Comparison of ENCODE assay signal across 8 mouse cellular contexts in the genomic region with DNA sequence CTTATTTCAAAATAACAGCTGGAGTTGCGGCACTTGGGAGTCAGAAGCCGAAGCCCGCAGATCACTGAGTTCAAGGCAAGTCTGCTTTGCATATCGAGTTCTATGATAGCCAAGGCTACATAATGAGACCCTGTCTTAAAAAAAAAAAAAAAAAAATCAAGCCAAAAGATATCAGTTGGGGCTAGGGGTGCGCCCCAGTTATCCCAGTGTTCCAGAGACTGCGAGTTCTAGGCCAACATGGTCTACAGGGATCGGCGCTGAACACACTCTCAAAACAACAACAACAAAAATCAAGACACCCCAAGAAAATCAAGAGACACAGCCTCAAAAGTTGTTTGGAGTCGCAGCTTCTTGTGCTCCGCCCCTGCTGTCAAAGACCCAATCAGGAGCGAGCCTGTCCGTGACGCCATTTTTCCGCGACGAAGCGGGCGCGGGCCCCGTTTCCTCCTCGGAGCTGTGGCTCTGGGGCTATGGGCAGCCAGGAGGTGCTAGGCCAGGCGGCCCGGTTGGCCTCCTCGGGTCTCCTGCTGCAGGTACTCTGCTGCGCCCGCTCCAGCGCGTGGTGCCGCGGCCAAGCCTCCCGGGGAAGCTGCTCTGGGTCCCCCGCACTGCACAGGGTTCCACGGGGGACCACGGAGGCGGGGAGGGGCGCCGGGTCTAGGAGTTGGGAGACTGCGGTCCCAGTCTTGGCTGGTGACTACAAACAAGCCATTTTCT. TPM values are rescaled to one million over a fixed set of nuclear protein-coding genes. Genes with fewer than 3 reads are reported as not detected.
DNase-seq lines count a peak whose midpoint lies in the region; ATAC-seq and TF ChIP-seq lines count a peak whose summit lies in the region.

A gene (plus strand): TSS at position 418 of the 717 bp plus-strand sequence.

- no peaks in the 10 kb centered on the region for H3K9me3 ChIP-seq in megakaryocyte, embryonic 14.5 days

- no peaks in the 10 kb centered on the region for H3K27me3 ChIP-seq in megakaryocyte, embryonic 14.5 days (replicated peaks)

- H3K4me1 ChIP-seq in cortical plate, adult 2 months (ENCODE audit: control insufficient read depth, insufficient read depth, low read length) = no peaks in the 10 kb centered on the region
- H3K4me1 ChIP-seq in megakaryocyte, embryonic 14.5 days = peaks cover 40% of the 10 kb centered on the region

- TF ChIP-seq CTCF in cortical plate, adult 2 months (IDR thresholded peaks at IDR 0.05; ENCODE audit: extremely low read depth, insufficient read depth, low read length) = no peak

- peak; percentile 88 for TF ChIP-seq POLR2A in cortical plate, adult 2 months (IDR thresholded peaks at IDR 0.05; ENCODE audit: extremely low read depth, insufficient read depth, low read length)

- H3K27ac ChIP-seq in cortical plate, adult 2 months (ENCODE audit: insufficient read depth, low read length) = no peak within 1 kb of the TSS; the same call in 1 of the 2 replicates

- peak; percentile 94 to 96 for DNase-seq in gastrocnemius, adult 8-10 months (ENCODE audit: low spot score in 2 of 2)
- DNase-seq in hindlimb bud, embryonic 11.5 days (ENCODE audit: extremely low spot score, low read depth, low spot score) = peak; percentile 89
- peak; percentile 92 to 99 for DNase-seq in left cerebral cortex, adult 8-10 months (ENCODE audit: low spot score in 2 of 2)
- DNase-seq in right cerebral cortex, postnatal 10 days (ENCODE audit: low spot score in 2 of 2) = peak; percentile 97 to 99
- peak; percentile 100 for DNase-seq in urinary bladder, postnatal 25 days (ENCODE audit: low spot score)

- peak within 1 kb of the TSS; percentile 59 for H3K4me3 ChIP-seq in cortical plate, adult 2 months (ENCODE audit: insufficient read depth, low read length)
- peak within 1 kb of the TSS; percentile 95 for H3K4me3 ChIP-seq in megakaryocyte, embryonic 14.5 days (replicated peaks)

- H3K36me3 ChIP-seq in megakaryocyte, embryonic 14.5 days (replicated peaks; ENCODE audit: low read length) = peaks cover 19% of the 10 kb centered on the region

- peak; percentile 98 for ATAC-seq in activated CD4-positive, CD25-positive, alpha-beta regulatory T cell, adult 4 months

RNA-seq across cellular contexts. Expression of the gene that starts here (rescaled TPM):
- polyA plus RNA-seq in activated CD4-positive, CD25-positive, alpha-beta regulatory T cell, adult 4 months (2017; shearing (Covaris generic)) = 10 to 100 TPM; 12.9 to 13.1 TPM
- 12.9 and 13.2 TPM in 2 replicates for polyA plus RNA-seq in cortical plate, adult 2 months (2012; rRNA removed)
- total RNA-seq in gastrocnemius, adult 8-10 months (2022) = 1 to 10 TPM; 4.5 to 5.6 (median 4.9) TPM
- 10 to 100 TPM; 11.9 to 13.7 (median 13.2) TPM for total RNA-seq in left cerebral cortex, adult 8-10 months (2022)
- 2.6 and 9.1 TPM in 2 replicates for polyA plus RNA-seq in megakaryocyte, embryonic 14.5 days (2012; ENCODE audit: insufficient read depth, low replicate concordance)
